Mouse (Mus musculus) mesoderm, embryonic 11.5 days (tissue): ENCODE measurements around the gene Zpbp2.

Experiments used
- DNase-seq: peaks from one replicate; pipeline ENCODE4 v3.0.0-alpha.2; 2012; ENCODE audit warnings: low read depth, low spot score

The Zpbp2 gene

GRCm38 (mm10) chr11:98555124-98555700, 4.3 kb downstream of the Zpbp2 start:
- no peak for DNase-seq

- no peak for DNase-seq
Measured at GRCm38 (mm10) chr11:98560942-98561341, 10.0 kb downstream of the Zpbp2 start.

- DNase-seq, result no peak
Measured at GRCm38 (mm10) chr11:98563025-98563424, 12.1 kb downstream of the Zpbp2 start.

GRCm38 (mm10) chr11:98563921-98564414, 13.1 kb downstream of the Zpbp2 start:
- DNase-seq, result no peak

GRCm38 (mm10) chr11:98568326-98568725, 17.4 kb downstream of the Zpbp2 start:
- DNase-seq, result no peak

GRCm38 (mm10) chr11:98569461-98569860, 18.6 kb downstream of the Zpbp2 start:
- no peak for DNase-seq

GRCm38 (mm10) chr11:98577776-98578175, 26.9 kb downstream of the Zpbp2 start:
- no peak for DNase-seq

GRCm38 (mm10) chr11:98580301-98581121, 29.6 kb downstream of the Zpbp2 start:
- no peak for DNase-seq

- DNase-seq, result no peak
Measured at GRCm38 (mm10) chr11:98581286-98582029, 30.6 kb downstream of the Zpbp2 start.

GRCm38 (mm10) chr11:98582030-98582388, 31.1 kb downstream of the Zpbp2 start:
- DNase-seq, result no peak

GRCm38 (mm10) chr11:98582551-98583264, 31.8 kb downstream of the Zpbp2 start:
- no peak for DNase-seq

- no peak for DNase-seq
Measured at GRCm38 (mm10) chr11:98583265-98583552, 32.3 kb downstream of the Zpbp2 start.

GRCm38 (mm10) chr11:98583571-98583970, 32.7 kb downstream of the Zpbp2 start:
- no peak for DNase-seq

GRCm38 (mm10) chr11:98584146-98584545, 33.2 kb downstream of the Zpbp2 start:
- DNase-seq, result no peak

GRCm38 (mm10) chr11:98584629-98585177, 33.8 kb downstream of the Zpbp2 start:
- DNase-seq, result no peak

- no peak for DNase-seq
Measured at GRCm38 (mm10) chr11:98586087-98586891, 35.4 kb downstream of the Zpbp2 start.

- peak; percentile 99 for DNase-seq
Measured at GRCm38 (mm10) chr11:98586892-98587563, 36.1 kb downstream of the Zpbp2 start, which contains the start of gene Ormdl3. TSS of gene Ormdl3 (minus strand) at chr11:98587368.

GRCm38 (mm10) chr11:98587684-98588546, 37.0 kb downstream of the Zpbp2 start:
- DNase-seq, result peak; percentile 64

- no peak for DNase-seq
Measured at GRCm38 (mm10) chr11:98588833-98589281, 38.0 kb downstream of the Zpbp2 start.
